Mouse (Mus musculus) E14TG2a.4 (cell line): ENCODE measurements around the gene Entpd2.

ENCODE experiments used
- CTCF ChIP-seq: conservative IDR thresholded peaks from 2 replicates; pipeline ENCODE4 v1.5.1; 2014; ENCODE audit warnings: low read length
- NANOG ChIP-seq: IDR thresholded peaks from 2 replicates; pipeline ENCODE4 v1.6.1; 2014; ENCODE audit warnings: borderline replicate concordance, low read length, mixed read lengths

DNA sequence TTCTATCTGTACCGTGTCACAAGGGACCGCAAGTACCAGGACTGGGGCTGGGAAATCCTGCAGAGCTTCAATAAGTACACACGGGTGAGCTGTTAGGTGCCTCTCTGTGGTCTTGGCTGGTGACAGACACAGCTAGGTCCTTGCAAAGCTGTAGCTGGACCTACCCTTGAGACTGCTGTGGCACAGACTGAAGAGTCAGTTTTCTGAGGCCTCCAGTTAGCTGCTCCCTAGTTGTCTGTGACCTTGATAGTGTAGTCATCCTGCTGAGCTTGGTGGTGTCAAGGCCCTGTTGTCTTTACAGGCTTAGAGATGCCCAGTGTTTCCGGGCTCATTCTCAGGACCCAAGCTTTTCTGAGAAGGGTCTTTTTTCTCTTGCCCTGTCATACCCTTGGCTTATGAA lies 46.2 kb upstream of the Entpd2 start:
- TF ChIP-seq CTCF (no peak), NANOG (no peak)
